Mouse (Mus musculus): ENCODE results near the gene Rfx7. TPM values are rescaled to one million over a fixed set of nuclear protein-coding genes. Genes with fewer than 3 reads are reported as not detected.
A peak's percentile ranks its signal among the peaks of the same experiment; 100 is the strongest.
"Not testable (repeated sequence)": the region's sequence is repeated elsewhere in the genome, so short reads cannot be mapped to it uniquely, and the experiment has no call there.

Gene Rfx7
- total RNA-seq, 1 experiment from 2014 or later, result 23.3 TPM

DNA sequence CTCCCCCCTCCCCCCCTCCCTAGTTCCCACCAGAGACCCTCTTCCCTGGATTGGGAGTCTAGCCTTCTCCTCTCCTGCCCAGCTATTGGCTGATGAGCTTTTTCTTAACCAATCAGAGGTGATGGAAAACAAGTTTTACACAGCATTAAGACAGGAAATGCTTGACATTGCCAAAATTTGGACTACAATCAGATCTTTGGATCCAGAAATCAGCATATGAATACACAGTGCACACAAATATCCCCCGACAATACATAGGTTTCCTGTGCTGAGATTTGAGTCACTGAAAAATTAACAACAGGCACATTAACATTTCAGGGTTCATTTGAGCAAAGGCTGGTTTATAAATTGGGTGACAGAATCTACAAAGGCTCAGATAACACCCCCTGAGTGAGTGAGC, 125.7 kb downstream of the Rfx7 start:
- ATAC-seq (replicated peaks; ENCODE audit: insufficient number of reproducible peaks, low FRiP score, low TSS enrichment, poor library complexity, severe bottlenecking), result no peak

GRCm38 (mm10) chr9:72660139-72660538, 128.1 kb downstream of the Rfx7 start:
- ATAC-seq (replicated peaks; ENCODE audit: insufficient number of reproducible peaks, low FRiP score, low TSS enrichment, poor library complexity, severe bottlenecking), result peak; percentile 90

- no peak for ATAC-seq (replicated peaks; ENCODE audit: insufficient number of reproducible peaks, low FRiP score, low TSS enrichment, poor library complexity, severe bottlenecking)
Measured at GRCm38 (mm10) chr9:72660911-72661310, 128.9 kb downstream of the Rfx7 start.

GRCm38 (mm10) chr9:72661561-72661894, 129.5 kb downstream of the Rfx7 start:
- no peak for ATAC-seq (replicated peaks; ENCODE audit: insufficient number of reproducible peaks, low FRiP score, low TSS enrichment, poor library complexity, severe bottlenecking)

GRCm38 (mm10) chr9:72661895-72662661, 130.0 kb downstream of the Rfx7 start, which contains the start of gene Nedd4:
Gene Nedd4 (plus strand): TSS chr9:72662346.
- 0 out of 2 replicates have a peak, but pooled peaks have one; percentile 4 for ATAC-seq (replicated peaks; ENCODE audit: insufficient number of reproducible peaks, low FRiP score, low TSS enrichment, poor library complexity, severe bottlenecking)

GRCm38 (mm10) chr9:72662691-72663533, 130.9 kb downstream of the Rfx7 start:
- ATAC-seq (replicated peaks; ENCODE audit: insufficient number of reproducible peaks, low FRiP score, low TSS enrichment, poor library complexity, severe bottlenecking), result no peak

DNA sequence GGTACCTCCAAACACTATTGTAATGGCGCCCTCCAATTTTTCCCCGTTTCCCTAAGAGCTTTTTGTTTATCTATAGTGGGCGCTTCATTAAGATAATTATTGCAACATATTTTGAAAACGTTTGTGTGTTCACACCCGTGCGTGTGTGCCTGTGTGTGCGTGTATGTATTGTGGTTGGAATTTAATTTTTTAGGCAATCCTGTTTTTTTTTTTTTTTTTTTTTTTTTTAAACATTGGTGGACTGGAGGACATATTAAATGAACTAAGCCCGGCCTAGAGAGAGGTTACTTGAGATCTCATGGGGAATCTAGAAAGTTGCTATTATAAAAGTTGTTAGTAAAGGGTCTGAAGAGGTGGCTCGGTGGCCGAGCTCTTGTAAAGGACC, 131.5 kb downstream of the Rfx7 start:
- ATAC-seq (replicated peaks; ENCODE audit: insufficient number of reproducible peaks, low FRiP score, low TSS enrichment, poor library complexity, severe bottlenecking), result no peak

- ATAC-seq (replicated peaks; ENCODE audit: insufficient number of reproducible peaks, low FRiP score, low TSS enrichment, poor library complexity, severe bottlenecking), result no peak
Measured at GRCm38 (mm10) chr9:72664409-72665351, 132.6 kb downstream of the Rfx7 start.

- ATAC-seq (replicated peaks; ENCODE audit: insufficient number of reproducible peaks, low FRiP score, low TSS enrichment, poor library complexity, severe bottlenecking), result no peak
Measured at GRCm38 (mm10) chr9:72665517-72665916, 133.5 kb downstream of the Rfx7 start.

DNA sequence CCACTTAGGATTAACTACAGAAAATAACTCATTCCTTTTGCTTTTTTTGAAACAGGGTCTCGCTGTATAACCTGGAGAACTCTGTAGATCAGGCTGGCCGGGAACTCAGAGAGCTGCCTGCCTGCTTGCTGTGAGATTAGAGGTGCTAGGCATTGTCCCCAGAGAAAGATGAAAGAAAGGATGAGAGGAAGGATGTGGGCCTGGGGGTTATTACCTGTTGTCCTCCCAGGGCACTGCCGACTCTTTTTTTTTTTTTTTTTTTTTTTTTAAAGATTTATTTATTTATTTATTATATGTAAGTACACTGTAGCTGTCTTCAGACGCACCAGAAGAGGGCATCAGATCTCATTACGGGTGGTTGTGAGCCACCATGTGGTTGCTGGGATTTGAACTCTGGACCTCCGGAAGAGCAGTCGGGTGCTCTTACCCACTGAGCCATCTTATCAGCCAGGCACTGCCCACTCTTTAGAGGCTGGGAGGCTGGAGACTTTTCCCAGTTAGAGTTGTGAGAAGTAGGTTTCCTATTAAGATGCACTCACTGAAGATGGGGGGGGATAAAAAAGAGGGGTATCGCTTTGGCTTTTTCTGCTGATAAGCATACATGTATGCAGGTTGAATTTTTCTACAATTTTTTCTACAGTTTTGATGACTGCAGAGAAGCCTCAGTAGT, 134.4 kb downstream of the Rfx7 start:
- not testable (repeated sequence) for ATAC-seq (replicated peaks; ENCODE audit: insufficient number of reproducible peaks, low FRiP score, low TSS enrichment, poor library complexity, severe bottlenecking)

DNA sequence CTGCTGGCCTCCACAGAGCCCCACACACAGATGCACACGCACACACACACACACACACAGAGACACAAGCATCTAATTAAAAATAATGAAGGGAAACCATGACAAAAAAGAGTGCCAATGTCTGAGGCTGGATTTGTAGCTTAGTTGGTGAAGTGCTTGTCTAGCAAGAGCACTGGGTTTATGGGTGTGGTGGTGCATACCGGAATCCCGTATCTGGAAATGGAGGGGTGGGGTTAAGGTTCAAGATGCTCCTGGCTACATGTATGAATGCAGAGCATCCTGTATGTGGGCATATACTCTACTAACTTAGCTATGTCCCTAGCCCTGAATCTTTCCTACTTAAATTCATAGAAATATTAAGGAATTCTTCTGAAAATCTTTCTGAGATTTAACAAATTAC, 135.1 kb downstream of the Rfx7 start:
- ATAC-seq (replicated peaks; ENCODE audit: insufficient number of reproducible peaks, low FRiP score, low TSS enrichment, poor library complexity, severe bottlenecking), result no peak

- ATAC-seq (replicated peaks; ENCODE audit: insufficient number of reproducible peaks, low FRiP score, low TSS enrichment, poor library complexity, severe bottlenecking), result no peak
Measured at GRCm38 (mm10) chr9:72669383-72669782, 137.3 kb downstream of the Rfx7 start.

GRCm38 (mm10) chr9:72672361-72672760, 140.3 kb downstream of the Rfx7 start:
- ATAC-seq (replicated peaks; ENCODE audit: insufficient number of reproducible peaks, low FRiP score, low TSS enrichment, poor library complexity, severe bottlenecking), result peak; percentile 78; the same call in 1 of the 2 replicates

Other genes with a start within 250 kb of the Rfx7 start
- gene Mns1, start 94.2 kb upstream of the Rfx7 start, total RNA-seq (2017), result 0.48 to 1.6 TPM (median 1.1 TPM) in 3 replicates
- 10.7 to 58.1 TPM (median 11.2 TPM) in 3 replicates for gene Tex9, start 40.0 kb upstream of the Rfx7 start, total RNA-seq (2017)
- 69.3 to 109 TPM (median 72.0 TPM) in 3 replicates for gene Nedd4, start 130.1 kb downstream of the Rfx7 start, total RNA-seq (2017)

Measured in monocyte, adult 5-6 weeks (primary cell).